Mouse (Mus musculus) T-helper 1 cell (primary cell): ENCODE measurements around the gene Srrm3.

Source experiments
- in situ Hi-C: fragments of 300-600 bp; cut with MboI, MseI; formaldehyde crosslinking; loops from one replicate; pipeline ENCODE4 v1.15.1; 2025; ENCODE audit warnings: high pct_unique_total_duplicates

Gene Srrm3

GRCm38 (mm10) chr5:135869661-135870423 lies 63.2 kb downstream of the Srrm3 start:
- in situ Hi-C loops = no loop called here

DNA sequence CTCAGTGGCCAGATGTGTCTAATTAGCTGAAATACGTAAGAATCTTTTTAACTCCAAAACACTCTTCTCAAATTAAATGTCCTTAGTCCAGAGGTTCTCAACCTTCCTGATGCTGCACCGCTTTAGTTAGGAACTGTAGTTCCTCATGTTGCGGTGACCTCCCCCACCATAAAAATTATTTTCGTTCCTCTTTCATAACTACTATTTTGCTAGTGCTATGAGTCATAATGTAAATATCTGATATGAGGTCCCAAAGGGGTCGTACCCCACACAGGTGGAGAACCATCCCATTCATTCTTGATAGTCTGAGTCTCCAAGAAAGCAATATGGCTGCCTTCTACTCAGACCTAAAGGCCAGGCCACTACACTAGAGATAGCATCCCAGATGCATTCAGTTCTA lies 63.8 kb downstream of the Srrm3 start:
- in situ Hi-C loops = no loop called here

GRCm38 (mm10) chr5:135872996-135873395 lies 66.3 kb downstream of the Srrm3 start:
- in situ Hi-C loops = no loop called here

GRCm38 (mm10) chr5:135873753-135874152 lies 67.1 kb downstream of the Srrm3 start:
- in situ Hi-C loops = no loop called here

DNA sequence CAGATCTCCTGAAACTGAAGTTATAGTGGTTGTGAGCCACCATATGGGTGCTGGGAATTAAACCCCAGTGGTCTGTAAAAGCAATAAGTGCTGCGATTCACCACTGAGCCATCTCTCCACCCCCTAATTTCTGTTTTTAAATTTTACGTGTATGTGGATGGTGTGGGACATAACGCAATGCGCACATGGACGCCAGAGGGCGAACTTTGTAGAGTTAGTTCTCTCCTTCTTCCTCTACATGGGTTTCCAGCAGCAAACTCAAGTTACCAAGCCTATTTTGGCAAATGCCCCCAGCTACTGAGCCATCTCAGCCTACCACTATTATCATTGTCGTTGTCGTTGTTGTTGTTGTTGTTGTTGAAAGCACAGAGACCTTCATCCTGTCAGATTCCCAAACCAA lies 70.5 kb downstream of the Srrm3 start:
- in situ Hi-C loops = no loop called here

DNA sequence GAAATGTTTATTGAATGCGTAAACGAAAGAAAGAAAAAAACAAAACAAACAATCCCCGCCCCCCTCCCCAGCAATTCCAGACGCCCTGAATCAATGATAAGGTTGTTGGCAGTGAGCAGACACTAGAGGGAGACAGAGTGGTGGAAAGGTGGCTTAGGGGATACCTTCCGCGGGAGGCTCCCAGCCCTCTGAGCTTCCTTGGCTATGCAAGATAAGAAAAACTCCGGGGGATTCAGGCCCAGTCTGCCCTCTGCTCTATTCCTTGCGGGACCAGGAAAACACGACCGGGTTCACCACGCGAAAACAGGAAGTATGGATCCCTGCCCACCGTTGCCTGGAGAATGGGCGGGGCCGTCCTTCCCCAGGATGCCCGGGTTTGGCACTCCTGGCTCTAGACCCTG lies 71.1 kb downstream of the Srrm3 start:
- in situ Hi-C loops = no loop called here

- in situ Hi-C loops = no loop called here
Measured at GRCm38 (mm10) chr5:135879449-135880158, 72.9 kb downstream of the Srrm3 start.

DNA sequence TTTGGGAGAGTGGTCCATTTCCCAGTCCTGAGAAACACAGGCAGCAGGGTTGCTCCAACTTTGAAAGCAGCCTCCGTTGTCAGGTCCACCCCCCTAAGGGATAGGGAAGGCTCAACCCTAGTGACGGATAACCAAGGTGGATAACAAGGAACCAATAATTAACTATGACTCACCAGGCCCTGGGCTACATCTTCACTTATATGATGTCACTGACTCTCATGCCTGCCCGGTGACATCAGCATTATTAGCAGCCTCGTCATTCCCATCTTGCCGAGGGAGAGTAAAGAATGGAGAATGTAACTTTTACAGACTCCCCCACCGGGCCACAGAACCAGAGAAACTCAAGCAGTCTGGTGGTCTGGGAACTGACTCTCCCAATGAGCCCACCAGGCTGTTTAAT lies 78.0 kb downstream of the Srrm3 start:
- in situ Hi-C loops = no loop called here

DNA sequence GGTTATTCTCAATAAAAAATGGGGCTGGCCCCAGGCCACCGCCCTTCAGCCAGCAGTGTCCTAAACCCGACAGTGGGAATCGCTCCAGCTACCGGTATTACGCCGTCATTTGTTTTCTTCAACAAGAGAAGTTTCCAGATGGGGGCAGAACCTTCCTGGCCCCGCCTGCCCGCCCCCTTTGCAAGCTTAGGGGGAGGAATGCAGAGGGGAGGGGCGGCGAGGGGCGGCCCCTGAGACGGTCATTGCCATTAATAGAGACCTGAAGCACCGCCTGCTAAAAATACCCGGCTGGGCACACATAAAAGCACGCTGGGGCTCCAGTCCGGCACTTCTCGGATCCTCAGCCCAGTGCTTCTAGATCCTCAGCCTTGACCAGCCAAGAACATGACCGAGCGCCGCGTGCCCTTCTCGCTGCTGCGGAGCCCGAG lies 81.0 kb downstream of the Srrm3 start, which contains the start of gene Hspb1:
Hspb1 (plus strand) TSS at position 245 of the 428 bp plus-strand sequence.
- in situ Hi-C loops = no loop called here

GRCm38 (mm10) chr5:135888405-135889215 lies 81.9 kb downstream of the Srrm3 start:
- in situ Hi-C loops = no loop called here

GRCm38 (mm10) chr5:135890323-135890722 lies 83.6 kb downstream of the Srrm3 start:
- in situ Hi-C loops = no loop called here

- in situ Hi-C loops = no loop called here
Measured at GRCm38 (mm10) chr5:135890920-135891319, 84.2 kb downstream of the Srrm3 start.

DNA sequence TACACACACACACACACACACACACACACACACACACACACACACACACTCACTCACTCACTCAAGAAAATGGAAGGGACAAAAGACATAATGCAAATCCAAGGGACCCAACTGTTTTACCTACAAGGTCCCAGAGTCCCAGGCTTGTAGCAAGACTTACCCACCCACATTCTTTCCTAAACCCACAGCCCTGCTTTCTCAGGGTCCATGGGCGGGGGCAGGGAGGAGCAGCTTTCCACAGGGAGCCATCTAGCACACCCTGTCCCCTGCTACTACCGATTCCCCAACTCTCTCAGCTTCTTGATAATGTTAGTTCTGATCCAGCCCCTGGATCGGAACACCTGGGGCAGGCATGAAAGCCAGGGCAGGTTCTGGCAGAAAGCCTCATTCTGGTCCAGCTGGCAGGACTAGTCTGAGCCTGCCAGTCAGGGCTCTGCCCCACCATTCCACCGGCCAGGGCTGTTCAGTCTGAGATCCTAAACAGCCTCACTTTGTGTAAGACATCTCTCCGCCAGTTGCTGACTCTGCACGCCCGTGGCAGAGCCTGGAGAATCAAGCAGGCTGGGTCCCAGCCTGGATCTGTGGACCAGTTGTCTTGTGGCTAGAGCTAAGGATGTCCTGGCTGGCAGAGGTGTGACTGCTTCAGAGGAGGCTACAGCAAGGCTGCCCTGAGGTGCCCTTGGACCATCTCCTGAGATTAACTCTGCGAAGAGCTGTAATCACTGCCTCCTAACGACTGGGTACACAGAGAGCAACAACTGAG lies 86.1 kb downstream of the Srrm3 start:
- in situ Hi-C loops = no loop called here

- in situ Hi-C loops = no loop called here
Measured at GRCm38 (mm10) chr5:135894958-135895357, 88.3 kb downstream of the Srrm3 start.

DNA sequence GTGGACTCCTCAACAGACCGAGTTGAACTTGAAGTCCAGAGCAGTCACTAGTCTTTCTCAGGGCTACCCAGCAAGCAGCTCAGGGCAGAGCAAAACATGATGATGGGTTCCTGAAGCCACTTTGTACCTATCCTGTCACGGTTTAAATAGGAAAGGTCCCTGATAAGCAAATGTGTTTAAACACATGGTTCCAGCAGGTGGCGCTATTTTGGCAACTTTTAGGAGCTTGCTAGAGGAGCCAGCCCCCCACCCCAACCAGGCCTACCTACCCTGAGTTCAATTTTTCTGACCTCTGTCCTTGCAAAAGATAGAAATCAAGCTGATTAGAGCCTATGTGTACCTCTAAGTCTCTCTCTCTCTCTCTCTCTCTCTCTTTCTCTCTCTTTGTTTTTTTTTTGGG lies 91.3 kb downstream of the Srrm3 start:
- in situ Hi-C loops = no loop called here

GRCm38 (mm10) chr5:135898995-135899394 lies 92.3 kb downstream of the Srrm3 start:
- in situ Hi-C loops = no loop called here

GRCm38 (mm10) chr5:135899833-135900232 lies 93.1 kb downstream of the Srrm3 start:
- in situ Hi-C loops = no loop called here

GRCm38 (mm10) chr5:135900701-135901100 lies 94.0 kb downstream of the Srrm3 start:
- in situ Hi-C loops = no loop called here

- in situ Hi-C loops = no loop called here
Measured at GRCm38 (mm10) chr5:135901354-135902095, 94.8 kb downstream of the Srrm3 start.

DNA sequence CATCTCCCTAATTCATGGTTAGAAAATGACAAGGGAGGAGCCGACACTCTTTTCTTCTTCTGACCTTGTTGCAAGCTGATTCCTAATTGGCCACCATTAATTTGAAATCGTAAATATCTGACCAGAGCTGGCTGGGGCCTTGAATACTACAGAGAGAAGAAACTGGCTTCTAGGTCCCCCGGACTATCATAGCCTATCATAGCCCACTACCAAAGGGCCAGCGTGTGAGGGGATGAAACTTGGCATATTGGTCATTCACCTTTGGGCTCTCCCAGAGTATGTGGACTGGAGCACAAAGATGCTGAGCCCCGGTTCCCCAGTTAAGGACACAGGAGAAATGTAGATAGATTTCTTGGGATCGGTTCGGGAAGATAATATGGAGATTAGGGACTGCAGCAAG lies 96.4 kb downstream of the Srrm3 start:
- in situ Hi-C loops = no loop called here
